Mouse (Mus musculus) embryonic facial prominence, embryonic 12.5 days (tissue): ENCODE results near the gene Rpl3. TPM values are rescaled to one million over a fixed set of nuclear protein-coding genes. Genes with fewer than 3 reads are reported as not detected.

ENCODE experiments used
- ATAC-seq: fragments of 200-750 bp; cut with Nextera tagmentation; 2 replicates; pipeline ENCODE4 v1.8.0; 2017; ENCODE audit not compliant: insufficient number of reproducible peaks, insufficient read depth, low FRiP score, low TSS enrichment
- H3K27ac ChIP-seq: fragments of 300-500 bp; sonication (generic); 2 replicates; pipeline ENCODE4 v1.5.1; 2016; ENCODE audit warnings: mild to moderate bottlenecking
- H3K27me3 ChIP-seq: fragments of 300-500 bp; sonication (generic); 2 replicates; pipeline ENCODE4 v1.6.1; 2016; ENCODE audit warnings: mild to moderate bottlenecking, moderate library complexity
- H3K36me3 ChIP-seq: fragments of 300-500 bp; sonication (generic); 2 replicates; pipeline ENCODE4 v1.6.1; 2016; ENCODE audit warnings: mild to moderate bottlenecking
- H3K4me1 ChIP-seq: fragments of 300-500 bp; sonication (generic); 2 replicates; pipeline ENCODE4 v1.6.1; 2016
- H3K4me2 ChIP-seq: fragments of 300-500 bp; sonication (generic); replicated peaks from 2 replicates; pipeline ENCODE4 v1.6.1; 2016; ENCODE audit warnings: mild to moderate bottlenecking, moderate library complexity
- H3K4me3 ChIP-seq: fragments of 300-500 bp; sonication (generic); 2 replicates; pipeline ENCODE4 v1.5.1; 2016; ENCODE audit warnings: mild to moderate bottlenecking
- H3K9ac ChIP-seq: fragments of 300-500 bp; sonication (generic); 2 replicates; pipeline ENCODE4 v1.6.1; 2016; ENCODE audit warnings: mild to moderate bottlenecking, moderate library complexity
- H3K9me3 ChIP-seq: fragments of 300-500 bp; sonication (generic); 2 replicates; pipeline ENCODE4 v1.6.1; 2016; ENCODE audit warnings: mild to moderate bottlenecking, moderate library complexity
- WGBS: fragments of 180-500 bp; shearing (Covaris S2); methylation state at CpG from one replicate; pipeline ENCODE4 v1.1.7; 2016; 5-methylcytosine and 5-hydroxymethylcytosine counted together
- polyA plus RNA-seq: library from polyadenylated mRNA; unstranded; fragments of >200 nt; fragmentation: Nextera tagmentation; extraction: Ambion mirVana; gene quantifications from 2 replicates; pipeline ENCODE4 v1.2.1, GENCODE M21; 2016

The Rpl3 gene
- polyA plus RNA-seq, 1 experiment from 2014 or later = 1,004 TPM

GRCm38 (mm10) chr15:80045749-80046148, 45.9 kb downstream of the Rpl3 start:
- Histone ChIP-seq H3K36me3 (no peaks in the 10 kb centered on the region), H3K27me3 (no peaks in the 10 kb centered on the region), H3K27ac (no peak overlapping the region), H3K9ac (no peak overlapping the region), H3K9me3 (peaks cover 4% of the 10 kb centered on the region; the same call in 1 of the 2 replicates), H3K4me3 (no peak overlapping the region), H3K4me2 (no peak overlapping the region), H3K4me1 (no peaks in the 10 kb centered on the region)
- no peak for ATAC-seq
- WGBS = 91% methylated on average over 2 of the region's 2 CpGs

- Histone ChIP-seq H3K9ac (no peak overlapping the region), H3K4me2 (no peak overlapping the region), H3K36me3 (no peaks in the 10 kb centered on the region), H3K4me1 (no peaks in the 10 kb centered on the region), H3K27me3 (no peaks in the 10 kb centered on the region), H3K9me3 (peaks cover 4% of the 10 kb centered on the region; the same call in 1 of the 2 replicates), H3K27ac (no peak overlapping the region), H3K4me3 (no peak overlapping the region)
- no peak for ATAC-seq
- WGBS = 89% methylated on average over 10 of the region's 10 CpGs
These were observed 47.4 kb downstream of the Rpl3 start for GRCm38 (mm10) chr15:80044249-80044648.

DNA sequence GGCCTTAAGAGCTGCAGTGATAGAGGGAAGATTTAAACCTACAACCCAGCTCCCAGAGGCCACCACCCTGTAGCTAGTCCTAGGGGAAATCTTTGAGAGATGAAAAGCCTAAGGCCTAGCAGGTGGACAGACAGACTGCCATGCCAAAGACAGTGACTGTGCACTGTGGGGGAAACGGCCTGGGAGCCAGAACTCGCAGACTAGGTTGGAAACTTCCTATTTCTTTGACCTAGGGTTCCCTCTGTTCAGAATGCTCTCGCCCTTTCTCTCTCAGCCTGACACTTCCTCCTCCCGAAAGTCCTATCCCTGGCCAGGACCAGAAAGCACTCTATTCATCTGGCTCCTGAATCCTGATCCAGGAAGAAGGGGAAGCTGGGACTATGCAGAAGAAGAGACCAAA, 49.5 kb downstream of the Rpl3 start:
- H3K27me3 ChIP-seq = no peaks in the 10 kb centered on the region
- no peak overlapping the region for H3K27ac ChIP-seq
- peaks cover 4% of the 10 kb centered on the region; the same call in 1 of the 2 replicates for H3K9me3 ChIP-seq
- 61% methylated on average over 4 of the region's 4 CpGs for WGBS
- H3K36me3 ChIP-seq = no peaks in the 10 kb centered on the region
- H3K4me3 ChIP-seq = no peak overlapping the region
- no peak overlapping the region for H3K9ac ChIP-seq
- H3K4me1 ChIP-seq = no peaks in the 10 kb centered on the region
- no peak overlapping the region for H3K4me2 ChIP-seq
- ATAC-seq = no peak

DNA sequence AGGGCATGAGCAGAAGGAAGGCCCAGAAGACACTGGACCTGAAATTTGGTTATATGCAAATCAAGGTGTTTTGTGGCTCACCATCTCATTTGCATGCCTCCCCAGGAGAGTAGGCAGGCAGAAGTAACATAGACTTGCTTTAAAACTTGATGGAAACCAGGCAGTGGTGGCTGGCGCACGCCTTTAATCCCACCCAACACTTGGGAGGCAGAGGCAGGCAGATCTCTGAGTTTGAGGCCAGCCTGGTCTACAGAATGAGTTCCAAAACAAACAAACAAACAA, 53.6 kb downstream of the Rpl3 start:
- Histone ChIP-seq H3K4me2 (no peak overlapping the region), H3K9me3 (no peaks in the 10 kb centered on the region), H3K27ac (no peak overlapping the region), H3K4me3 (no peak overlapping the region), H3K27me3 (no peaks in the 10 kb centered on the region), H3K36me3 (no peaks in the 10 kb centered on the region), H3K4me1 (no peaks in the 10 kb centered on the region), H3K9ac (no peak overlapping the region)
- WGBS = 98% methylated on average over 2 of the region's 2 CpGs
- ATAC-seq = no peak

GRCm38 (mm10) chr15:80037255-80038109, 54.2 kb downstream of the Rpl3 start:
- ATAC-seq = no peak
- Histone ChIP-seq H3K4me3 (no peak overlapping the region), H3K36me3 (no peaks in the 10 kb centered on the region), H3K9ac (no peak overlapping the region), H3K27me3 (no peaks in the 10 kb centered on the region), H3K9me3 (no peaks in the 10 kb centered on the region), H3K4me1 (no peaks in the 10 kb centered on the region), H3K27ac (no peak overlapping the region), H3K4me2 (no peak overlapping the region)
- WGBS = 82% methylated on average over 11 of the region's 11 CpGs

- Histone ChIP-seq H3K4me1 (no peaks in the 10 kb centered on the region), H3K4me3 (no peak overlapping the region), H3K36me3 (no peaks in the 10 kb centered on the region), H3K9me3 (no peaks in the 10 kb centered on the region), H3K27me3 (no peaks in the 10 kb centered on the region), H3K4me2 (no peak overlapping the region), H3K27ac (no peak overlapping the region), H3K9ac (no peak overlapping the region)
- WGBS = 81% methylated on average over 6 of the region's 6 CpGs
- no peak for ATAC-seq
These were observed 56.3 kb downstream of the Rpl3 start for GRCm38 (mm10) chr15:80035341-80035885.

- no peak overlapping the region for H3K27ac ChIP-seq
- no peaks in the 10 kb centered on the region for H3K27me3 ChIP-seq
- no peak for ATAC-seq
- no peaks in the 10 kb centered on the region for H3K4me1 ChIP-seq
- no peak overlapping the region for H3K9ac ChIP-seq
- no peaks in the 10 kb centered on the region for H3K9me3 ChIP-seq
- H3K4me2 ChIP-seq = no peak overlapping the region
- H3K4me3 ChIP-seq = no peak overlapping the region
- H3K36me3 ChIP-seq = no peaks in the 10 kb centered on the region
These were observed 56.8 kb downstream of the Rpl3 start for GRCm38 (mm10) chr15:80034913-80035312.

GRCm38 (mm10) chr15:80034366-80034765, 57.3 kb downstream of the Rpl3 start:
- no peaks in the 10 kb centered on the region for H3K9me3 ChIP-seq
- no peaks in the 10 kb centered on the region for H3K36me3 ChIP-seq
- H3K4me3 ChIP-seq = no peak overlapping the region
- no peaks in the 10 kb centered on the region for H3K4me1 ChIP-seq
- no peak overlapping the region for H3K4me2 ChIP-seq
- no peak overlapping the region for H3K9ac ChIP-seq
- WGBS = 62% methylated on average over 7 of the region's 7 CpGs
- ATAC-seq = no peak
- H3K27me3 ChIP-seq = no peaks in the 10 kb centered on the region
- no peak overlapping the region for H3K27ac ChIP-seq

DNA sequence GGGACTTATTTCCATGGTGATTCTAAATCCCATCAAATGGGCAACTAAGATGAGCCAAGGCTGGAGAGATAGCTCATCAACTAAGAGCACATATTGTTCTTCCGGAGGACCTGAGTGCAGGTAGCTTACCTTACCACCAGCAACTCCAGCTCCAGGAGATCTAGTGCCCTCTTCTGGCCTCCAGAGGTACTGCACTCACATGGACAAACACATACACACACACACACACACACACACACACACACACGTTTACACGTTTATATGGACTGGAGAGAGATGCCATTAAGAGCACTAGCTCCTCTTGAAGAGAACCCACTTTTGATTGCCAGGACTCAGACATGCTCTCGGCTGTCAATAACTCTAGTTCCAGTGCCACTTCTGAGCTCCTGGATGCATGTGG, 60.5 kb downstream of the Rpl3 start:
- WGBS = 85% methylated on average over 4 of the region's 4 CpGs

GRCm38 (mm10) chr15:80030399-80030798, 61.3 kb downstream of the Rpl3 start:
- Histone ChIP-seq H3K27ac (no peak overlapping the region), H3K4me3 (no peak overlapping the region), H3K9me3 (no peaks in the 10 kb centered on the region), H3K4me1 (no peaks in the 10 kb centered on the region; the same call in 1 of the 2 replicates), H3K9ac (no peak overlapping the region), H3K27me3 (no peaks in the 10 kb centered on the region), H3K4me2 (no peak overlapping the region), H3K36me3 (no peaks in the 10 kb centered on the region)
- WGBS = 86% methylated on average over 10 of the region's 10 CpGs
- ATAC-seq = no peak

More for the DNA sequence above, 60.5 kb downstream of the Rpl3 start:
- no peaks in the 10 kb centered on the region for H3K36me3 ChIP-seq
- H3K4me2 ChIP-seq = no peak overlapping the region
- H3K9me3 ChIP-seq = no peaks in the 10 kb centered on the region
- no peaks in the 10 kb centered on the region for H3K27me3 ChIP-seq
- ATAC-seq = no peak
- no peaks in the 10 kb centered on the region; the same call in 1 of the 2 replicates for H3K4me1 ChIP-seq
- no peak overlapping the region for H3K27ac ChIP-seq
- no peak overlapping the region for H3K9ac ChIP-seq
- H3K4me3 ChIP-seq = no peak overlapping the region

DNA sequence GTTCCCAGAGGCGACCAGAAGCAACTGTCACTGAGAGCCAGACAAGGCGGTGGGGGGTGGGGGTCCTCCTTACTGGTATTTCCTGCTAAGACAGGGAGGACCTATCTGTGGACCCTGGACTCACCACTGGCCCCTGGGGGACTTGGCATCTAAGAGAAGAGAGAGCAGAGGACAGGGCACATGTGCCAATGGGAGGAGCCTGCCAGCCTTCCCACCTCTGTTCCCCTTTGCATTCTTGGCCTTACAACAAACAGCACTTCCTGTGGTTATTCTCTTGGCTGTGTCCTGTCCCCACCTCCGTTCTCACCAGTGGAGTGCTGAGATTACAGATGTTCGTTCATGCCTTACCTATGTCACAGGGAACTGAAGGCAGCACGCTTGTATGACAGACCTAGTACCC, 62.8 kb downstream of the Rpl3 start:
- Histone ChIP-seq H3K4me3 (no peak overlapping the region), H3K9me3 (no peaks in the 10 kb centered on the region), H3K4me2 (no peak overlapping the region), H3K36me3 (no peaks in the 10 kb centered on the region), H3K27me3 (no peaks in the 10 kb centered on the region), H3K4me1 (peaks cover 8% of the 10 kb centered on the region; the same call in 1 of the 2 replicates), H3K9ac (no peak overlapping the region), H3K27ac (no peak overlapping the region)
- no peak for ATAC-seq
- WGBS = 73% methylated on average over 5 of the region's 5 CpGs
